Mouse (Mus musculus): Measurements from ENCODE around the gene Atp1a1. TPM values are rescaled to one million over a fixed set of nuclear protein-coding genes. Genes with fewer than 3 reads are reported as not detected.

The Atp1a1 gene
- polyA plus RNA-seq, 1 experiment: 178 TPM

DNA sequence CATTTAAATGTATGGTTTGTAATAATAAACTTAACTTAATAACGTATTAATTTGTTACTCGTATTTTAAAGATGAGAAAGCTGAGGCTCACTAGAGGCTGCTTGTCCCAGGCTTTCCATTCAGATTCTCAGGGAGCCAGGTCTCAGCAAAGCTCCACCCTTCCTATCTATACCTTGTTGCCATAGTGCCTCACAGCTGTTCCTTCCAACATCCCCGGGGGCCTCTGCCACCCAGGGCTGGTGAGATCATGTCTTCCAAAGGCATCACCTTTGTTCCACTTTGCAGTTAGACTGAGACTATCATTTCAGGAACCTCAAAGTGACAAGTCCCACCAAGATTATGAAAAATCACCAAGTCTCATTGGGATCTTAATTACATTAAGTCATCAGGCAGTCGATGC is 63.9 kb downstream of the Atp1a1 start:
- no peak overlapping the region for H3K27ac ChIP-seq (ENCODE audit: insufficient read depth, low read depth, low read length)
- TF ChIP-seq CTCF (IDR thresholded peaks at IDR 0.05; ENCODE audit: low read depth, low read length) (no peak), POLR2A (IDR thresholded peaks at IDR 0.05; ENCODE audit: borderline replicate concordance, low read depth, low read length) (no peak)
- H3K4me1 ChIP-seq (ENCODE audit: control insufficient read depth, insufficient read depth, low read length): no peaks in the 10 kb centered on the region
- H3K4me3 ChIP-seq (ENCODE audit: insufficient read depth, low read length): no peak overlapping the region

DNA sequence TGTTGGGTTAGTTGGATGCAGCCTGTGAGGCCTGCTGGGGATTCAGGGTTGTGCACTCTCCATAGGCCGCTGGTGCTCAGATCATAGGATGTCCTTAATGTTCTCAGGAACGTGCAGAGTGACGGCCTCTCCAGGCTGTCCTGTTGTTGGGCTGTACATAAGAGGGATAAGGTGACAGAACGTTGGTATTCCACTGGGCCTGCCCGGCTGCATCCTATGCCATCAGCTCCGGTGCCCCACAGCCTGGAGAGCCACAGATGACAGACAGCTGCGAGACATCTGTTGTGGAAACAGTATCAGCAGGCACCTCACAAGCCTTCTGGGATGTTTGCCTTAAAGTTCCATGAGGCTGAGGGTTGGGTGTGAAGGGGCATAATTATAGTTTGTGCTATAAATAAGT is 68.2 kb downstream of the Atp1a1 start:
- Histone ChIP-seq H3K4me1 (ENCODE audit: control insufficient read depth, insufficient read depth, low read length) (no peaks in the 10 kb centered on the region), H3K4me3 (ENCODE audit: insufficient read depth, low read length) (no peak overlapping the region), H3K27ac (ENCODE audit: insufficient read depth, low read depth, low read length) (no peak overlapping the region)
- TF ChIP-seq CTCF (IDR thresholded peaks at IDR 0.05; ENCODE audit: low read depth, low read length) (no peak), POLR2A (IDR thresholded peaks at IDR 0.05; ENCODE audit: borderline replicate concordance, low read depth, low read length) (no peak)

DNA sequence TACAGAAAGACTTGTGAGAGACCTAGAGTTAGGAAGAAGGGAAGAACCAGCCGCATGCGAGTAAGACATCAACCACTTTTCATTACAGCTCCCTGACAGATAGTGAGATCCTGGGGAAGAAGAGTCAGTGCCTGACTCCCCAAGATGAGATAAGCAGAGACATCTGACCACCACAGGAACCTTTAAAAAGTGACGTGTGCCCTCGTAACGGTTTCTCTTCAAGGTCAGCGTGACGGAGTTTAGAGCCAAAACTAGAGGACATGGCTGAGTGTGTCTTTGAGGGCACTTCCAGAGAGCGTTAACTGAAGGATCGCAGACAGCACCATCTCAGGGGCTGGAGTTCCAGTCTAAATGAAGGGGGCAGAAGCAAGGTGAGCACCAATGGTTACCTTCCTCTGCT is 70.2 kb downstream of the Atp1a1 start:
- TF ChIP-seq POLR2A (IDR thresholded peaks at IDR 0.05; ENCODE audit: borderline replicate concordance, low read depth, low read length): no peak
- TF ChIP-seq CTCF (IDR thresholded peaks at IDR 0.05; ENCODE audit: low read depth, low read length): no peak
- Histone ChIP-seq H3K4me1 (ENCODE audit: control insufficient read depth, insufficient read depth, low read length) (no peaks in the 10 kb centered on the region), H3K27ac (ENCODE audit: insufficient read depth, low read depth, low read length) (no peak overlapping the region), H3K4me3 (ENCODE audit: insufficient read depth, low read length) (no peak overlapping the region)

DNA sequence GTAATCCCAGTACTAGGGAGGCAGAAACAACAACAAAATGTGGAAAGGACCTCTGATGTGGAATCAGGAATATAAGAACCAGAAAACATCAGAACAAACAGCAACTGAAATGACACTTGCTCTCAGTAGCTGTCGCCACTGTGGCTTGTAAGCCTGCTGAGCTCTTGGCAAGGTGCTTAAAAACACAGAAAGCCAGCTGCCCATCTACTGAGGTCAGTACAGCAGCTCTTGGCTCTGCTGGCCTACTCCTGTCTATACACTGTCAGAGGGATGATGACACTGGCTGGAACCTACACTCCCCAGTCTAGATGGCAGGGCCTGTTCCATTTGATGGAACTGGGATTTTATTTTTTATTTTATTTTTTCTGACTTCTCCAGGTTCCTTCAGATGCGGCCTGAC is 71.1 kb downstream of the Atp1a1 start:
- H3K27ac ChIP-seq (ENCODE audit: insufficient read depth, low read depth, low read length): no peak overlapping the region
- TF ChIP-seq POLR2A (IDR thresholded peaks at IDR 0.05; ENCODE audit: borderline replicate concordance, low read depth, low read length): no peak
- no peak for TF ChIP-seq CTCF (IDR thresholded peaks at IDR 0.05; ENCODE audit: low read depth, low read length)

DNA sequence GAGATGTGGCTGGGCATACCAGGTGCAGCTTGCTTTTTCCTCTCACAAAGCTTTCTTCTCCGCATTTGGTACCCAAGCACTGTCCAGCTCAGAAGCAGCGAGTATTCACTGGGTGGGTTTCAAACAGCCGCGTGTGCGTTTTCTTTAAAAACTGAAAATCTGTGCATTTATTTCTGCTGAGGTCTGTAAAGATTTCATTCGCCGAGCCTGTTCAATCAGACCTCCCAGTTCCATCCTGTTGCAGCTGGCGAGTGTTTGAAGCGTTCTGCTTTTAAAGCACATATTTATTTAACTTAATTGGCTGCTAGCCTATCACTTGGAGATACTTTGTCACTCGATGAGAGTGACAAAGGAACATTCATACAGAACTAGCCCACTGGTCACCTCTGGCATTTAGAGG is 73.6 kb downstream of the Atp1a1 start:
- Histone ChIP-seq H3K4me3 (ENCODE audit: insufficient read depth, low read length) (no peak overlapping the region), H3K27ac (ENCODE audit: insufficient read depth, low read depth, low read length) (no peak overlapping the region), H3K4me1 (ENCODE audit: control insufficient read depth, insufficient read depth, low read length) (no peaks in the 10 kb centered on the region)
- TF ChIP-seq CTCF (IDR thresholded peaks at IDR 0.05; ENCODE audit: low read depth, low read length) (no peak), POLR2A (IDR thresholded peaks at IDR 0.05; ENCODE audit: borderline replicate concordance, low read depth, low read length) (no peak)

More for the DNA sequence above, 71.1 kb downstream of the Atp1a1 start:
- Histone ChIP-seq H3K4me3 (ENCODE audit: insufficient read depth, low read length) (no peak overlapping the region), H3K4me1 (ENCODE audit: control insufficient read depth, insufficient read depth, low read length) (no peaks in the 10 kb centered on the region)

DNA sequence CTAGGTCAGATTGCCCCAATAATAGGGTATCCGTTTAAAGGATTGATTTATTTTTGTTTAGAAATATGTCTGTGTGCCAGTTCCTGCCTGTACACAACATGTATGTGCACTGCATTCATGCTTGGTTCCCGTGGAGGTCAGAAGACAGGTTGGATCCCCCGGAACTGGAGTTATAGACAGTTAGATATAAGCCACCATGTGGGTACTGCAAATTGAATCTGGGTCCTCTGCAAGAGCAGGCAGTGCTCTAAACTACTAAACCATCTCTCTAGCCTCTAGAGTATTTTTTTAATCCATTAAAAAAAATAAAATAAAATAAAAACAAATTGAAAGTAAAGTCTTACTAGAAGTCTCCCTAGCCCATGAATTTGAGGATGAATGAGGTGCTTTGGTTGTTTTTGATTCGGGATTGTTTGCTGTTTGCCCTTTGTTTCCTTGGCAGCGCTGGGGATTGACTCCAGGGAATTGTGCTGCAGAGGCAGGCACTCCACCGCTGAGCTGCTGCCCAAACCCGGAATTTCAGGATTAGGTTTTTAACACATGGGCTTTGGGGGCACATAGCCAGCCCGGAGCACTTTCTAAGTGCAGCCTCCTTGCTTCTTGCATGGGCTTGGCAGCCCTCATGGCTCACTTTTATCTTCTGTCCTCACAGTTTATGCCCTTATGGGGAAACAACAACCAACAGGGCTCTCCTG is 75.4 kb downstream of the Atp1a1 start:
- Histone ChIP-seq H3K4me1 (ENCODE audit: control insufficient read depth, insufficient read depth, low read length) (no peaks in the 10 kb centered on the region), H3K27ac (ENCODE audit: insufficient read depth, low read depth, low read length) (no peak overlapping the region), H3K4me3 (ENCODE audit: insufficient read depth, low read length) (no peak overlapping the region)
- TF ChIP-seq POLR2A (IDR thresholded peaks at IDR 0.05; ENCODE audit: borderline replicate concordance, low read depth, low read length) (no peak), CTCF (IDR thresholded peaks at IDR 0.05; ENCODE audit: low read depth, low read length) (no peak)

DNA sequence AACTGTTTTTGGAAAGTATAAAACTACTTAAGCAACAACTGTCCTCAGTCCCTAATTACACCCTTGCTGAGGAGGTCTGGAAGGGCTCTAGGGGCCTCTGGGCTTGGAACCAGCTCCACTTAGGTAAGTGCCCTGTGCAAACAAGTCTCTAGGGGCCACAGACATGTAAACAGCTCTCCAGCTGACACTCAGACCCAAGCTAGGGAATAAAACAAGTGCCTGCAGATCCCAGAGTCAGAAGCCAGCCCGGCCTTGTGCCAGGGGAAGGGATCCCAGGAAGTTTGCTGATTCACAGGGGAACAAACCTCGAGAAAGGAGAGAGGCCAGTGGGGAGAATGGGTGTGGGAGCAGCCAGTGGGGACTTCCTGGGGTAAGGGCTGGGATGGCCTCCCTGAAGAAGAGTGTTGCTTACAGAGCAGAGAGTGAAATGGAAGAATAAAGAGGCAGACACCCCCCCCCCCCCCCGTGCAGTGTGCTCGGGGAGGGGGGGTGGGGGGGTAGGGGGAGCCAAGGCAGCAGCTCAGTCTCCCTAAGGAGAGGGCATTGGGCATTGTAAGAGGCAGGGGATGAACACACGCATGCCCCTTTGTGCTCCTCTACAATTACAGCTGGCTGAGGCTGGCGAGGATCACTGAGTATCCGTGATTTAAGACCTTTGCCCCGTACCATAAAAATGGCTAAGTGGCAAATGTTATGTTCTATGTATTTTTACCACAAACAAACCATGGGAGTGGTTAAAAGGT is 76.2 kb downstream of the Atp1a1 start:
- TF ChIP-seq CTCF (IDR thresholded peaks at IDR 0.05; ENCODE audit: low read depth, low read length) (no peak), POLR2A (IDR thresholded peaks at IDR 0.05; ENCODE audit: borderline replicate concordance, low read depth, low read length) (no peak)
- no peak overlapping the region for H3K4me3 ChIP-seq (ENCODE audit: insufficient read depth, low read length)
- no peak overlapping the region for H3K27ac ChIP-seq (ENCODE audit: insufficient read depth, low read depth, low read length)
- no peaks in the 10 kb centered on the region for H3K4me1 ChIP-seq (ENCODE audit: control insufficient read depth, insufficient read depth, low read length)

DNA sequence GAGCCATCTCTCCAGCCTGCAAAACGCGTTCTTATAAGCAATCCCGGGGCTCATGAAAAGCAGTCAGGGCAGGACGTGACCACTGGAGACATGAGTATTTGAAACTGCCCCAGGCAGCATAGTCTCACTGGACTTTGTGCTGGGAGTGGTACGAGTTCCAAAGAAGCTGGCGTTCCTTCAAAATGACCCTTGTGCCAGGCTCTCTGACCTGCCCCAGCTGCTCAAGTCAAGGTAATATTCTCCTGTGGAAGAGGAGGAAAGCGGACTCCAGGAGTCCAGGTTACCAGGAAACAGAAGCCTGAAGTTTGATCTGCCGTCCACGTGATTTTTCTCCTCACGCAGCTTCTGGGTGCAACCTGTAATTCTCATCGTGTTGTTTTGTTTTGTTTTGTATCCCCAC is 77.9 kb downstream of the Atp1a1 start:
- H3K4me1 ChIP-seq (ENCODE audit: control insufficient read depth, insufficient read depth, low read length): no peaks in the 10 kb centered on the region
- no peak for TF ChIP-seq CTCF (IDR thresholded peaks at IDR 0.05; ENCODE audit: low read depth, low read length)
- TF ChIP-seq POLR2A (IDR thresholded peaks at IDR 0.05; ENCODE audit: borderline replicate concordance, low read depth, low read length): no peak
- no peak overlapping the region for H3K4me3 ChIP-seq (ENCODE audit: insufficient read depth, low read length)
- no peak overlapping the region for H3K27ac ChIP-seq (ENCODE audit: insufficient read depth, low read depth, low read length)

Other genes with a start within 250 kb of the Atp1a1 start
- gene Igsf3, start 227.6 kb downstream of the Atp1a1 start, polyA plus RNA-seq (2012; ENCODE audit: insufficient read depth, insufficient read length, missing spikeins): 0.19 TPM in 1 of 2 replicates, not detected in the other
- 0.15 TPM in 1 of 2 replicates, not detected in the other for gene Mab21l3, start 244.3 kb upstream of the Atp1a1 start, polyA plus RNA-seq (2012; ENCODE audit: insufficient read depth, insufficient read length, missing spikeins)

Data from bone marrow macrophage, adult 2 months (primary cell).